Mouse (Mus musculus): ENCODE results near the gene Ddn.

The Ddn gene

GRCm38 (mm10) chr15:98777005-98777616 is 32.2 kb downstream of the Ddn start:
- DNase-seq (ENCODE audit: extremely low read depth, low read depth): no peak

GRCm38 (mm10) chr15:98776280-98777004 is 32.8 kb downstream of the Ddn start:
- no peak for DNase-seq (ENCODE audit: extremely low read depth, low read depth)

GRCm38 (mm10) chr15:98775533-98775932 is 33.8 kb downstream of the Ddn start:
- no peak for DNase-seq (ENCODE audit: extremely low read depth, low read depth)

GRCm38 (mm10) chr15:98774096-98774495 is 35.2 kb downstream of the Ddn start:
- DNase-seq (ENCODE audit: extremely low read depth, low read depth): no peak

- DNase-seq (ENCODE audit: extremely low read depth, low read depth): peak; percentile 84
Observed at GRCm38 (mm10) chr15:98772511-98773211, 36.6 kb downstream of the Ddn start.

- peak; percentile 50 for DNase-seq (ENCODE audit: extremely low read depth, low read depth)
Observed at GRCm38 (mm10) chr15:98771813-98772425, 37.4 kb downstream of the Ddn start.

GRCm38 (mm10) chr15:98768259-98768658 is 41.0 kb downstream of the Ddn start:
- DNase-seq (ENCODE audit: extremely low read depth, low read depth): no peak

- no peak for DNase-seq (ENCODE audit: extremely low read depth, low read depth)
Observed at GRCm38 (mm10) chr15:98765929-98766328, 43.4 kb downstream of the Ddn start.

GRCm38 (mm10) chr15:98762670-98763529 is 46.4 kb downstream of the Ddn start, which contains the start of gene Arf3:
Gene Arf3, minus strand, starts transcription at chr15:98763214.
- peak; percentile 89 for DNase-seq (ENCODE audit: extremely low read depth, low read depth)

GRCm38 (mm10) chr15:98762201-98762621 is 47.1 kb downstream of the Ddn start:
- DNase-seq (ENCODE audit: extremely low read depth, low read depth): peak; percentile 68

- DNase-seq (ENCODE audit: extremely low read depth, low read depth): no peak
Observed at GRCm38 (mm10) chr15:98754125-98754524, 55.2 kb downstream of the Ddn start.
